Mouse (Mus musculus): Measurements from ENCODE around the gene Vcp.

The Vcp gene

GRCm38 (mm10) chr4:42945952-42946351 lies 54.4 kb downstream of the Vcp start:
- no peak for DNase-seq (ENCODE audit: low read depth, low spot score)

- no peak for DNase-seq (ENCODE audit: low read depth, low spot score)
Measured at GRCm38 (mm10) chr4:42945445-42945844, 54.9 kb downstream of the Vcp start.

GRCm38 (mm10) chr4:42945043-42945442 lies 55.3 kb downstream of the Vcp start:
- DNase-seq (ENCODE audit: low read depth, low spot score), result no peak

GRCm38 (mm10) chr4:42944185-42944584 lies 56.1 kb downstream of the Vcp start:
- no peak for DNase-seq (ENCODE audit: low read depth, low spot score)

GRCm38 (mm10) chr4:42943341-42943740 lies 57.0 kb downstream of the Vcp start:
- no peak for DNase-seq (ENCODE audit: low read depth, low spot score)

GRCm38 (mm10) chr4:42941396-42941795 lies 58.9 kb downstream of the Vcp start:
- no peak for DNase-seq (ENCODE audit: low read depth, low spot score)

GRCm38 (mm10) chr4:42933630-42934029 lies 66.7 kb downstream of the Vcp start:
- no peak for DNase-seq (ENCODE audit: low read depth, low spot score)

GRCm38 (mm10) chr4:42932229-42932969 lies 67.9 kb downstream of the Vcp start:
- DNase-seq (ENCODE audit: low read depth, low spot score), result no peak
